Mouse (Mus musculus) limb, embryonic 13.5 days (tissue): Measurements from ENCODE around the gene Gm20661. TPM values are rescaled to one million over a fixed set of nuclear protein-coding genes. Genes with fewer than 3 reads are reported as not detected.

ENCODE experiments used
- ATAC-seq: fragments of 200-750 bp; cut with Nextera tagmentation; 2 replicates; pipeline ENCODE4 v1.8.0; 2017; ENCODE audit warnings: low read depth, moderate number of reproducible peaks, moderate TSS enrichment; ENCODE audit not compliant: low FRiP score
- H3K27ac ChIP-seq: fragments of 300-500 bp; sonication (generic); 2 replicates; pipeline ENCODE4 v1.5.1; 2015; ENCODE audit warnings: inconsistent platforms, mild to moderate bottlenecking, moderate library complexity
- H3K27me3 ChIP-seq: fragments of 300-500 bp; sonication (generic); 2 replicates; pipeline ENCODE4 v1.6.1; 2015; ENCODE audit warnings: mild to moderate bottlenecking, inconsistent platforms
- H3K36me3 ChIP-seq: fragments of 300-500 bp; sonication (generic); 2 replicates; pipeline ENCODE4 v1.6.1; 2015; ENCODE audit warnings: inconsistent platforms, mild to moderate bottlenecking, moderate library complexity
- H3K4me1 ChIP-seq: fragments of 300-500 bp; sonication (generic); 2 replicates; pipeline ENCODE4 v1.6.1; 2015; ENCODE audit warnings: inconsistent platforms
- H3K4me2 ChIP-seq: fragments of 300-500 bp; sonication (generic); replicated peaks from 2 replicates; pipeline ENCODE4 v1.6.1; 2015; ENCODE audit warnings: inconsistent platforms, mild to moderate bottlenecking, moderate library complexity
- H3K4me3 ChIP-seq: fragments of 300-500 bp; sonication (generic); 2 replicates; pipeline ENCODE4 v1.5.1; 2015; ENCODE audit warnings: moderate library complexity, mild to moderate bottlenecking, inconsistent platforms
- H3K9ac ChIP-seq: fragments of 300-500 bp; sonication (generic); 2 replicates; pipeline ENCODE4 v1.6.1; 2015; ENCODE audit warnings: mild to moderate bottlenecking, inconsistent platforms
- H3K9me3 ChIP-seq: fragments of 300-500 bp; sonication (generic); 2 replicates; pipeline ENCODE4 v1.6.1; 2016; ENCODE audit warnings: inconsistent platforms
- WGBS: fragments of 180-500 bp; shearing (Covaris S2); methylation state at CpG from one replicate; pipeline ENCODE4 v1.1.7; 2015; 5-methylcytosine and 5-hydroxymethylcytosine counted together
- polyA plus RNA-seq: library from polyadenylated mRNA; unstranded; fragments of >200 nt; fragmentation: Nextera tagmentation; extraction: Ambion mirVana; gene quantifications from 2 replicates; pipeline ENCODE4 v1.2.1, GENCODE M21; 2015

Gm20661 gene
- polyA plus RNA-seq, 1 experiment from 2014 or later: 13.2 TPM

GRCm38 (mm10) chr9:107971690-107972541, 10.9 kb upstream of the Gm20661 start:
- no peak overlapping the region for H3K4me3 ChIP-seq
- peaks cover 18% of the 10 kb centered on the region for H3K4me1 ChIP-seq
- H3K9me3 ChIP-seq: no peaks in the 10 kb centered on the region
- no peak overlapping the region for H3K9ac ChIP-seq
- peaks cover 44% of the 10 kb centered on the region for H3K36me3 ChIP-seq
- no peak overlapping the region for H3K27ac ChIP-seq
- H3K4me2 ChIP-seq: no peak overlapping the region
- no peaks in the 10 kb centered on the region for H3K27me3 ChIP-seq
- ATAC-seq: no peak
- WGBS: 76% methylated on average over 8 of the region's 8 CpGs

GRCm38 (mm10) chr9:107974491-107975171, 8.2 kb upstream of the Gm20661 start:
- H3K27ac ChIP-seq: peak overlapping the region; percentile 72; the same call in 1 of the 2 replicates
- H3K9ac ChIP-seq: no peak overlapping the region
- no peaks in the 10 kb centered on the region for H3K9me3 ChIP-seq
- H3K4me2 ChIP-seq: no peak overlapping the region
- peaks cover 26% of the 10 kb centered on the region for H3K36me3 ChIP-seq
- no peak overlapping the region for H3K4me3 ChIP-seq
- no peak for ATAC-seq
- H3K4me1 ChIP-seq: peaks cover 21% of the 10 kb centered on the region
- 81% methylated on average over 10 of the region's 10 CpGs for WGBS
- H3K27me3 ChIP-seq: no peaks in the 10 kb centered on the region

- Histone ChIP-seq H3K4me2 (peak within 1 kb of the TSS; percentile 19; the same call in 1 of the 2 replicates), H3K27ac (peak within 1 kb of the TSS; percentile 72), H3K36me3 (peaks cover 16% of the 10 kb centered on the region), H3K4me3 (no peak within 1 kb of the TSS), H3K4me1 (peaks cover 32% of the 10 kb centered on the region), H3K27me3 (no peaks in the 10 kb centered on the region), H3K9ac (peak within 1 kb of the TSS; percentile 31; the same call in 1 of the 2 replicates), H3K9me3 (no peaks in the 10 kb centered on the region)
- 63% methylated on average over 12 of the region's 12 CpGs for WGBS
- ATAC-seq: no peak
Observed at GRCm38 (mm10) chr9:107975399-107976386, 7.2 kb upstream of the Gm20661 start, which contains the start of gene Uba7. TSS of gene Uba7 (plus strand) at chr9:107975505.

GRCm38 (mm10) chr9:107978815-107979214, 4.0 kb upstream of the Gm20661 start:
- peaks cover 63% of the 10 kb centered on the region for H3K4me1 ChIP-seq
- peak overlapping the region; percentile 31; the same call in 1 of the 2 replicates for H3K9ac ChIP-seq
- ATAC-seq: no peak
- 91% methylated on average over 12 of the region's 12 CpGs for WGBS
- no peaks in the 10 kb centered on the region for H3K36me3 ChIP-seq
- no peaks in the 10 kb centered on the region for H3K9me3 ChIP-seq
- no peaks in the 10 kb centered on the region for H3K27me3 ChIP-seq
- H3K27ac ChIP-seq: no peak overlapping the region
- no peak overlapping the region for H3K4me3 ChIP-seq
- H3K4me2 ChIP-seq: no peak overlapping the region

GRCm38 (mm10) chr9:107981684-107982605, 913 bp upstream of the Gm20661 start:
- H3K9ac ChIP-seq: peak overlapping the region; percentile 88
- peak; percentile 49 for ATAC-seq

GRCm38 (mm10) chr9:107983421-107983890, 598 bp downstream of the Gm20661 start:
- Histone ChIP-seq H3K4me3 (peak overlapping the region; percentile 88), H3K27me3 (no peaks in the 10 kb centered on the region), H3K4me1 (peaks cover 78% of the 10 kb centered on the region), H3K27ac (peak overlapping the region; percentile 100), H3K4me2 (peak overlapping the region; percentile 97), H3K9me3 (no peaks in the 10 kb centered on the region), H3K9ac (peak overlapping the region; percentile 88), H3K36me3 (peaks cover 6% of the 10 kb centered on the region; the same call in 1 of the 2 replicates)
- ATAC-seq: peak; percentile 55
- 0% methylated on average over 4 of the region's 4 CpGs for WGBS

More at GRCm38 (mm10) chr9:107981684-107982605, 913 bp upstream of the Gm20661 start:
- Histone ChIP-seq H3K4me2 (peak overlapping the region; percentile 97), H3K9me3 (no peaks in the 10 kb centered on the region), H3K27ac (peak overlapping the region; percentile 100), H3K4me1 (peaks cover 64% of the 10 kb centered on the region), H3K36me3 (peaks cover 6% of the 10 kb centered on the region; the same call in 1 of the 2 replicates), H3K4me3 (peak overlapping the region; percentile 88), H3K27me3 (no peaks in the 10 kb centered on the region)
- WGBS: 6% methylated on average over 7 of the region's 7 CpGs

- no peak for ATAC-seq
- peak overlapping the region; percentile 97 for H3K4me2 ChIP-seq
- no peaks in the 10 kb centered on the region for H3K9me3 ChIP-seq
- no peaks in the 10 kb centered on the region for H3K27me3 ChIP-seq
- peaks cover 6% of the 10 kb centered on the region; the same call in 1 of the 2 replicates for H3K36me3 ChIP-seq
- 16% methylated on average over 19 of the region's 19 CpGs for WGBS
- peaks cover 79% of the 10 kb centered on the region for H3K4me1 ChIP-seq
- H3K27ac ChIP-seq: peak overlapping the region; percentile 100
- H3K4me3 ChIP-seq: peak overlapping the region; percentile 88
- H3K9ac ChIP-seq: peak overlapping the region; percentile 88
Observed at GRCm38 (mm10) chr9:107984052-107984753, 1.3 kb downstream of the Gm20661 start.

- peak overlapping the region; percentile 88 for H3K4me3 ChIP-seq
- H3K4me1 ChIP-seq: peaks cover 75% of the 10 kb centered on the region
- peak overlapping the region; percentile 100 for H3K27ac ChIP-seq
- peaks cover 6% of the 10 kb centered on the region; the same call in 1 of the 2 replicates for H3K36me3 ChIP-seq
- peak overlapping the region; percentile 88 for H3K9ac ChIP-seq
- ATAC-seq: no peak
- no peaks in the 10 kb centered on the region for H3K9me3 ChIP-seq
- H3K4me2 ChIP-seq: peak overlapping the region; percentile 97
- WGBS: 17% methylated on average over 9 of the region's 9 CpGs
- H3K27me3 ChIP-seq: no peaks in the 10 kb centered on the region
Observed at GRCm38 (mm10) chr9:107984754-107985055, 1.8 kb downstream of the Gm20661 start.

- Histone ChIP-seq H3K36me3 (peaks cover 6% of the 10 kb centered on the region; the same call in 1 of the 2 replicates), H3K4me3 (peak within 1 kb of the TSS; percentile 88), H3K9ac (peak within 1 kb of the TSS; percentile 88), H3K27ac (peak within 1 kb of the TSS; percentile 100), H3K27me3 (no peaks in the 10 kb centered on the region), H3K4me2 (peak within 1 kb of the TSS; percentile 97), H3K9me3 (no peaks in the 10 kb centered on the region), H3K4me1 (peaks cover 68% of the 10 kb centered on the region)
- WGBS: under 1% methylated on average over 58 of the region's 58 CpGs
- ATAC-seq: peak; percentile 64
Observed at GRCm38 (mm10) chr9:107985131-107986119, 2.6 kb downstream of the Gm20661 start, which contains the start of gene Inka1. TSS of gene Inka1 (minus strand) at chr9:107985879.
